Mouse (Mus musculus): ENCODE results near the gene Lrrc8e. TPM values are rescaled to one million over a fixed set of nuclear protein-coding genes. Genes with fewer than 3 reads are reported as not detected.
"Not testable (repeated sequence)": the region's sequence is repeated elsewhere in the genome, so short reads cannot be mapped to it uniquely, and the experiment has no call there.

Lrrc8e gene
- polyA plus RNA-seq, 1 experiment from 2014 or later = 1.8 TPM

DNA sequence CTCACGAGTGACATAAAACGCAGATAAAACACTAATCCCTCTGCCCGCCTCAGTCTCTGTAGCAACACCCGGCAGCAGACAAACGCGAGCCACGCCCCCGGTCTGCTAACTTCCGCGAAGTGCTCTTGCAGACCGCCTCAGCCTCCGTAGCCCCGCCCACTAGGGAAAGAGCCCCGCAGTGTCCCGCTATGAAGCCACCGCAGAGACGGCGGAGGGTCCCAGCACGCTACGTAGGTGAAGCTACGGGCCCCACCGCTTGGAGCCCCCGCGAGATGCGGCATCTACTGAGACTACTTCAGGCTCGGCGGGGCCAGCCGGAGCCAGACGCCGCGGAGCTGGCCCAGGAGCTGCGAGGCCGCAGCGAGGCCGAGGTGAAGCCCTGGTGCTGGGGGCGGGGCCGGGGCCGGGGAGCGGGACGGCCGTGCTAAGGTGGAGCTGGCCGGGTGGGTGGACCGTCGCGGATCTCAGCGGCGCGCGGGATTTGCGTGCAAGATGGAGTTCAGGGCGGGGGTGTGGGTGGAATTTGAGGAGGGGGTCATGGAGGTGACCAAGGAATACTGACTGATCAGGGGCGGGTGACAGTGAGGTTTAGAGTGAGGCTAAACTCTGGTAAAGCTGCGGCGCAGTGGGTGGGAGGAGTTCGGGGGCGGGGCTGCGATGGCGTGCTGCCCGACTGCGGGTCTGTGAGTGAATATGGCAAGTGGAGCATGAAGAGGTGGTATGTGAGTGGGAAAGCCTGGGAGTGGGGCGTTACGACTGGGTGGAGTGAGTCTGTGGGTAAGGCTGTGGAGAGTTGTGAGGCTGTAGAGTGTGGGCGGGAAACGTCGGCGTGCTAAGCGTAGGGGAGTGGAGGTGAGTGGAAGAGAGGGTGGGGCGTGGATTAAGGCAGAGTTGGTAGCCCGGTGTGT is 26.6 kb downstream of the Lrrc8e start, which contains the start of gene Snapc2:
TSS of gene Snapc2 (plus strand) at position 147 of the 908 bp plus-strand sequence.
- DNase-seq (ENCODE audit: low spot score) = peak; percentile 97
- Histone ChIP-seq H3K27me3 (ENCODE audit: insufficient read depth, low read length) (no peaks in the 10 kb centered on the region), H3K4me3 (replicated peaks; ENCODE audit: low read depth, low read length) (peak within 1 kb of the TSS; percentile 88), H3K4me2 (ENCODE audit: low read length) (peak within 1 kb of the TSS; percentile 58), H3K36me3 (ENCODE audit: insufficient read depth, low read length) (peaks cover 7% of the 10 kb centered on the region; the same call in 1 of the 2 replicates), H3K9me3 (replicated peaks; ENCODE audit: low read length) (no peaks in the 10 kb centered on the region), H3K9ac (ENCODE audit: low read depth, low read length) (peak within 1 kb of the TSS; percentile 89), H3K27ac (peak within 1 kb of the TSS; percentile 88), H3K4me1 (replicated peaks; ENCODE audit: insufficient read depth, low read length) (peaks cover 7% of the 10 kb centered on the region)
- under 1% methylated on average over 69 of the region's 69 CpGs for WGBS
- ATAC-seq (replicated peaks; ENCODE audit: low FRiP score, low read depth) = peak; percentile 88
- TF ChIP-seq CTCF (IDR thresholded peaks at IDR 0.05; ENCODE audit: low read depth) = 0 out of 2 replicates have a peak, but pooled peaks have one; percentile 2

DNA sequence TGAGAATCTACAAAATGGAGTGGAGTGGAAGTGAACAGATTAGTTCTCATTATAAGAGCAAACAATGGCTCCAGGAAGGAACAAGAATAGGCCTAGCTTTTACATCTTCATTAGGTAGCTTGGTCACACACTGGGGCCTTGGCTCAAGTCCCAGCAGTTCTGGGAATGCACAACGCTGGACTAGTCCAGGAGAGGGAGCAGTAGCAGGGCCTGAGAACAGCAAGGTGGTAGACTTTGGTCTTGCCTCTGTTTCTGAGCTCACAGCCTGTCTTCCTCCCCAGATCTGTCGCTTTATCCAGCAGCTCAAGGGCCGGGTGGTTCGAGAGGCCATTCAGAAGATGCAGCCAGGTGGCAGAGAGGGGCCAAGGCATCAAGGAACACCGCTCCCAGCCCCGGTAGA is 27.4 kb downstream of the Lrrc8e start:
- peak overlapping the region; percentile 23; the same call in 1 of the 2 replicates for H3K9ac ChIP-seq (ENCODE audit: low read depth, low read length)
- H3K9me3 ChIP-seq (replicated peaks; ENCODE audit: low read length) = no peaks in the 10 kb centered on the region
- DNase-seq (ENCODE audit: low spot score) (peak; percentile 76), ATAC-seq (replicated peaks; ENCODE audit: low FRiP score, low read depth) (no peak)
- peaks cover 7% of the 10 kb centered on the region for H3K4me1 ChIP-seq (replicated peaks; ENCODE audit: insufficient read depth, low read length)
- H3K4me2 ChIP-seq (ENCODE audit: low read length) = peak overlapping the region; percentile 58
- peak overlapping the region; percentile 88; the same call in 1 of the 2 replicates for H3K4me3 ChIP-seq (replicated peaks; ENCODE audit: low read depth, low read length)
- H3K27ac ChIP-seq = peak overlapping the region; percentile 88; the same call in 1 of the 2 replicates
- WGBS = 55% methylated on average over 6 of the region's 6 CpGs
- peak; percentile 66 for TF ChIP-seq CTCF (IDR thresholded peaks at IDR 0.05; ENCODE audit: low read depth)
- H3K36me3 ChIP-seq (ENCODE audit: insufficient read depth, low read length) = peaks cover 7% of the 10 kb centered on the region; the same call in 1 of the 2 replicates
- H3K27me3 ChIP-seq (ENCODE audit: insufficient read depth, low read length) = no peaks in the 10 kb centered on the region

DNA sequence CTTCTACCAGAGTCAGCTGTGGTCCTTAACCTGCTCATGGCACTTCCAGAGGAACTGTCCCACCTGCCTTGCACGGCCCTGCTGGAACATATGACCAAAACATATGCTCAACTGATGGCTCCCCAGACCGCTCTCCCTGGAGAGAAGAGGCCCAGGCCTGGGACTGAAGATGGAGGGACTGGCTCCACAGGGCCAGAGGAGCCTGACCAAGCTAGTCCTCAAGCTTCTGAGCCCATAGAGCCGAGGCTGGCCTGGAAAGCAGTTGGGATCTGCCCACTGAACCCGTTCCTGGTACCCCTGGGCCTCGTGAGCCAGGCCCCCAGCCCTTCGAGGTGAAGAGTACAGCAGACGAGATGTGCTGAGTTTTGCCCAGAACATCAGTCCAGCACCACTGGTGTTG is 28.8 kb downstream of the Lrrc8e start:
- H3K27me3 ChIP-seq (ENCODE audit: insufficient read depth, low read length); ATAC-seq (replicated peaks; ENCODE audit: low FRiP score, low read depth); H3K4me2 ChIP-seq (ENCODE audit: low read length); H3K27ac ChIP-seq; H3K9ac ChIP-seq (ENCODE audit: low read depth, low read length); H3K4me3 ChIP-seq (replicated peaks; ENCODE audit: low read depth, low read length); H3K9me3 ChIP-seq (replicated peaks; ENCODE audit: low read length); DNase-seq (ENCODE audit: low spot score): not testable (repeated sequence)
- Histone ChIP-seq H3K36me3 (ENCODE audit: insufficient read depth, low read length) (peaks cover 13% of the 10 kb centered on the region; the same call in 1 of the 2 replicates), H3K4me1 (replicated peaks; ENCODE audit: insufficient read depth, low read length) (peaks cover 11% of the 10 kb centered on the region; the same call in 1 of the 2 replicates)
- WGBS = 82% methylated on average over 7 of the region's 7 CpGs

DNA sequence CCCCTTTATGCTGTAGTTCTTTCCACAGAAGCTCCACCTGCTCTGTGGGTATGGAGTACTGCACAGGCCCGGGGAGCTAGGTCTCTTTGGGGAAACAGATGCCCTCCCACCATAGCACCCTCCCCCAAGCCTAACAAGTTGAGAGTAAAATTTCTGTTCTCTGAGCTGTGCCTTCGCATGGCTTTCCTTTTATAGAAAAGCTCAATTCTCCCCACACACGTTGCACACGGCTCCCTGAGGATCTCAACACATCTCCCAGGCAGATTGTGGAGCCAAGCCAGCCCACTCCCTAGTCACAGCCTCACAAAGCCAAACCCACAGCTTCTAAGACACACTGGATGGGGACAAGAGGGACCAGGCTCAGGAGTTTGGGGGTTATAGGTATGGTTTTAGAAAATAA is 30.3 kb downstream of the Lrrc8e start:
- no peak for DNase-seq (ENCODE audit: low spot score)

DNA sequence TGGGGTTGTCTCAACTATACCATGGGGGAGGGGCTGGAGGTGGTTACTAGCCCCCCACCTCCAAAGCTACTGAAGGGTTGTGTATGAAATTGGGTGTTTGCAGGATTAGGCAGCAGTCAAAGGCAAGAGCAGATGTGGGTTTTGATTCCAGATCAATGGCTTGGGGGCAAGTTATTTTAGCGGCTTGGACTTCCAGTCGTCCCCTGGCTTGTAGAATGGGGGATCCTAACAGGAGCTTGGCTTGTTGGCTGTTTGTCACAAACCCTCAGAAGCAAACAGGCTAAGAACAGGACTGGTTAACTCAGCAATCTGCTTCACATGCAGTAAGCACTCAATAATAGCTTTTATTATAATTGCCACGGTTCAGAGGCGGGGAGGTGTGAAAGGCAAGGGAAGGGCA is 30.7 kb downstream of the Lrrc8e start:
- WGBS = 80% methylated on average over 4 of the region's 4 CpGs
- Histone ChIP-seq H3K27me3 (ENCODE audit: insufficient read depth, low read length) (no peaks in the 10 kb centered on the region), H3K36me3 (ENCODE audit: insufficient read depth, low read length) (peaks cover 27% of the 10 kb centered on the region), H3K4me3 (replicated peaks; ENCODE audit: low read depth, low read length) (no peak overlapping the region), H3K27ac (no peak overlapping the region), H3K4me2 (ENCODE audit: low read length) (no peak overlapping the region), H3K9me3 (replicated peaks; ENCODE audit: low read length) (no peaks in the 10 kb centered on the region), H3K4me1 (replicated peaks; ENCODE audit: insufficient read depth, low read length) (peaks cover 10% of the 10 kb centered on the region; the same call in 1 of the 2 replicates), H3K9ac (ENCODE audit: low read depth, low read length) (no peak overlapping the region)
- DNase-seq (ENCODE audit: low spot score) = no peak
- no peak for TF ChIP-seq CTCF (IDR thresholded peaks at IDR 0.05; ENCODE audit: low read depth)
- ATAC-seq (replicated peaks; ENCODE audit: low FRiP score, low read depth) = no peak

More for the DNA sequence above, 30.3 kb downstream of the Lrrc8e start:
- Histone ChIP-seq H3K27ac (no peak overlapping the region), H3K4me2 (ENCODE audit: low read length) (no peak overlapping the region), H3K27me3 (ENCODE audit: insufficient read depth, low read length) (no peaks in the 10 kb centered on the region), H3K9me3 (replicated peaks; ENCODE audit: low read length) (no peaks in the 10 kb centered on the region), H3K4me3 (replicated peaks; ENCODE audit: low read depth, low read length) (no peak overlapping the region), H3K36me3 (ENCODE audit: insufficient read depth, low read length) (peaks cover 23% of the 10 kb centered on the region), H3K4me1 (replicated peaks; ENCODE audit: insufficient read depth, low read length) (peaks cover 11% of the 10 kb centered on the region; the same call in 1 of the 2 replicates), H3K9ac (ENCODE audit: low read depth, low read length) (no peak overlapping the region)
- 51% methylated on average over 4 of the region's 4 CpGs for WGBS
- no peak for TF ChIP-seq CTCF (IDR thresholded peaks at IDR 0.05; ENCODE audit: low read depth)
- ATAC-seq (replicated peaks; ENCODE audit: low FRiP score, low read depth) = no peak

DNA sequence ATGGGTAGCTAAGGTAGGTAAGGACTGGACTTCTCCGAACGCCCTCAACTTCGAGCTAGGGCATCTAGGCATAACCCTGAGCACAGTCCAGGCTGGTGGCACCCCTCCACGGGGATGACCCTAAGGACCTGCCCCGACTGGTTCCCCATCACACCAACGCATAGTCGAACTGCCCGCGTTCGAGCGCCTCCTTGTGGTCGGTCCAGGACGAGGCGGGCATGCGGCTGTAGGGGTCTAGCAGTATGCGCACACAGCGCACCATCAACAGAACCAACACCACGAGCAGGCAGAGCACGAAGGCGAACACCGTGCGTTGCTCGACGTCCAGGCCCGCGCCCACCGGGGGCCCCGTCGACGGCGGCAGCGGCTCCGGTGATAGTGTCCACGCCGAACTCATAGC is 31.6 kb downstream of the Lrrc8e start:
- TF ChIP-seq CTCF (IDR thresholded peaks at IDR 0.05; ENCODE audit: low read depth) = peak; percentile 89
- peak overlapping the region; percentile 75 for H3K4me2 ChIP-seq (ENCODE audit: low read length)
- H3K9ac ChIP-seq (ENCODE audit: low read depth, low read length) = peak overlapping the region; percentile 74
- no peaks in the 10 kb centered on the region for H3K9me3 ChIP-seq (replicated peaks; ENCODE audit: low read length)
- H3K27ac ChIP-seq = peak overlapping the region; percentile 47; the same call in 1 of the 2 replicates
- peaks cover 7% of the 10 kb centered on the region; the same call in 1 of the 2 replicates for H3K4me1 ChIP-seq (replicated peaks; ENCODE audit: insufficient read depth, low read length)
- DNase-seq (ENCODE audit: low spot score) = peak; percentile 81
- H3K36me3 ChIP-seq (ENCODE audit: insufficient read depth, low read length) = peaks cover 30% of the 10 kb centered on the region
- WGBS = 3% methylated on average over 35 of the region's 35 CpGs
- ATAC-seq (replicated peaks; ENCODE audit: low FRiP score, low read depth) = peak; percentile 52
- H3K4me3 ChIP-seq (replicated peaks; ENCODE audit: low read depth, low read length) = peak overlapping the region; percentile 72
- no peaks in the 10 kb centered on the region for H3K27me3 ChIP-seq (ENCODE audit: insufficient read depth, low read length)

Measured in kidney, postnatal 0 days (tissue).